Mouse (Mus musculus): ENCODE results near the gene Flot1. TPM values are rescaled to one million over a fixed set of nuclear protein-coding genes. Genes with fewer than 3 reads are reported as not detected.

The Flot1 gene
- polyA plus RNA-seq, 1 experiment from 2014 or later: 59.9 TPM

DNA sequence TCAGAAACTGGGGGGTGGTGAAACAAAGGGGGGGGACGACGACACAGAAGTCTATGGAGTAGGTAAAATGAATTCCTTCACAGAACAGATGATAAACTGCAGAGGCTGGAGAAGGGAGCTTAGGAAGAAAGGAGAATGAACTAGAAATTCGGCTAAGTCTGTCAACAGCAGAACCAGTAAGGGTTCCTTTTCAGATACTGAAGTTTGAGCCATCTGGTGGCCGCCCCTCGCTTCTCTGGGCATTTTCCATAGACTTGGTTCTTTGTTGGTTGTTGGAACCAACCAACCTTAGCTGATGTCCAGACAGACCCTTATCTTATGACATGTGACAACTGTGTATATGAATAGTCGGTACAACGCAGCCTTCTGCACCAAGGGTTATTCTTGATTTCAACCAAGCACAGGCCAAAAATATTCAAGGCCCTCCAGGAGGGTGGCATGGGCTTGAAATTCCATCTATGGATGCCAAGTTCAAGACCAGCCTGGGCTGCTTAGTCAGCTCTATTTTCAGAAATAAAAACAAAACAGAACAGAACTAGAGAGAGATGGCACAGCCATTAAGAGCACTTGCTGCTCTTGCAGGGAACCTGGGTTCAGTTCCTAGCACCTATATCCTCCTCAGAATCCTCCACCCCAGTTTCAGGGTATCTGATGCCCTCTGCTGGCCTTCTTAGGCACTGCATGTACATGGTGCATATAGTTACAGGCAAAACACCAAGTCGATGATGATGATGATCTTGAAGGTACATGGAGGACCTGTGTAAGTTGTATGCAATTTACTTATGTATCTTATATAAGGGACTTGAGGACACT is 48.1 kb downstream of the Flot1 start:
- no peak overlapping the region for H3K27ac ChIP-seq (replicated peaks; ENCODE audit: low read depth, low read length)
- H3K27me3 ChIP-seq (ENCODE audit: control insufficient read depth, insufficient read depth, low read length): no peaks in the 10 kb centered on the region
- ATAC-seq (ENCODE audit: low FRiP score, low TSS enrichment): no peak
- peaks cover 33% of the 10 kb centered on the region for H3K36me3 ChIP-seq (ENCODE audit: control insufficient read depth, insufficient read depth, low read length)
- H3K4me2 ChIP-seq (ENCODE audit: low read length): peak overlapping the region; percentile 91
- no peak for DNase-seq
- H3K9me3 ChIP-seq (ENCODE audit: control insufficient read depth, low read length): no peaks in the 10 kb centered on the region
- 94% methylated on average over 8 of the region's 8 CpGs for whole genome bisulfite sequencing
- H3K4me3 ChIP-seq (replicated peaks; ENCODE audit: low read depth, low read length): peak overlapping the region; percentile 79
- peaks cover 44% of the 10 kb centered on the region for H3K4me1 ChIP-seq (ENCODE audit: control insufficient read depth, insufficient read depth, low read length)
- peak overlapping the region; percentile 93 for H3K9ac ChIP-seq (replicated peaks; ENCODE audit: low read length)

DNA sequence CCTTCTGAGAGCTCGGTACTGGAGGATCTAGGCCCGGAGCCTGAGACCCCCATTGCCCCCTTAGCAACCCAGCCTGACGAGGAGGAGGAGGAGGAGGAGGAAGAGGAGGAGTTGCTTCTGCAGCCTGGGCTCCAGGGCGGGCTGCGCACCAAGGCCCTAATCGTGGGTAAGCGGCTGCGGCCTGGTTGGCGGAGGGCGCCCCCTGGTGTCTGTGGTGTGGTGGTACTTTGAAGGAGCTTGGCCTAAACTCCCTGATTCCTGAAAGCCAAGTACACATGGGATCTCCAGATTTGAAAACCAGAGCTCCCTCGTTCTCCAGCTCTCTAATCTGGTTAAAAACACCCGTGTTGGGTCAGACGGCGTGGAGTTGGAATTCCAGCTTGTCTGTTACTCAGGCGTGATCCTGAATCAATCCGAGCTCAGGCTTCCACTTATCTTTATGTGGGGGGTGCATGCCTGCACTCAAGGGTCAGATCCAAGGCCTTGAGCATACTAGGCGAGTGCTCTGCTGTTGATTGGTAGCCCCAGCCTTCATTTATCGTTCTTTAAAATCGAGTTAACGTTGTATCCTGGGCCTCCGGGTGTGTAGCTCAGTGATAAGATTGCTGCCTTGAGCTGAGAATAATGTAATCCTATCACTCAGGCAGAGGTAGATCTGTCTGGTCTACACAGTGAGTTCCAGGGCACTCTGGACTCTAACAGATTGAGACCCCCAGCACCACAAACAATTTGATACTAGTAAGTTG is 50.9 kb downstream of the Flot1 start:
- peaks cover 29% of the 10 kb centered on the region for H3K4me1 ChIP-seq (ENCODE audit: control insufficient read depth, insufficient read depth, low read length)
- 31% methylated on average over 21 of the region's 21 CpGs for WGBS
- no peak overlapping the region for H3K9ac ChIP-seq (replicated peaks; ENCODE audit: low read length)
- H3K4me3 ChIP-seq (replicated peaks; ENCODE audit: low read depth, low read length): no peak overlapping the region
- DNase-seq (peak; percentile 89), ATAC-seq (ENCODE audit: low FRiP score, low TSS enrichment) (peak; percentile 25; the same call in 1 of the 2 replicates)
- H3K36me3 ChIP-seq (ENCODE audit: control insufficient read depth, insufficient read depth, low read length): peaks cover 39% of the 10 kb centered on the region
- no peaks in the 10 kb centered on the region for H3K27me3 ChIP-seq (ENCODE audit: control insufficient read depth, insufficient read depth, low read length)
- no peak overlapping the region for H3K27ac ChIP-seq (replicated peaks; ENCODE audit: low read depth, low read length)
- no peaks in the 10 kb centered on the region for H3K9me3 ChIP-seq (ENCODE audit: control insufficient read depth, low read length)
- H3K4me2 ChIP-seq (ENCODE audit: low read length): peak overlapping the region; percentile 38

DNA sequence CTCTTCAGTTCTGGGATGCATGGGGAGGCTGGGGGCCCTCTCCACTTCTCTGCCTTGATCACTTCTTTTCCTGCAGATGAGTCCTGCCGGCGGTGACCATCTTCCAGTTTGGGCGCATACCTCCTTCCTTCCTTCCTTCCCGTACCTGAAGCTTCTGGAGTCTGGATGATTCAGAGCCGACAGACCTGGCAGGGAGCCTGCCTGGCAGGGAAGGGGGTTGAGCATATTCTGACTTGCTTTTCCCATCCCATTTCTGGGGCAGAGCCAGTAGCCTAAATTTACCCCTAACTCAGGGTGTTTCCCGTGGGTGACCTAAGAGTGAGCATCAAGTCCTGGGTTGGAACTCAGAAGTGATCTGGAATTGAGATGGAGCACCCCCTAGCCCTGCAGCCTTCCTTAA is 51.7 kb downstream of the Flot1 start:
- Histone ChIP-seq H3K27me3 (ENCODE audit: control insufficient read depth, insufficient read depth, low read length) (no peaks in the 10 kb centered on the region), H3K36me3 (ENCODE audit: control insufficient read depth, insufficient read depth, low read length) (peaks cover 39% of the 10 kb centered on the region), H3K9me3 (ENCODE audit: control insufficient read depth, low read length) (no peaks in the 10 kb centered on the region), H3K4me1 (ENCODE audit: control insufficient read depth, insufficient read depth, low read length) (peaks cover 22% of the 10 kb centered on the region), H3K27ac (replicated peaks; ENCODE audit: low read depth, low read length) (no peak overlapping the region), H3K9ac (replicated peaks; ENCODE audit: low read length) (no peak overlapping the region), H3K4me3 (replicated peaks; ENCODE audit: low read depth, low read length) (no peak overlapping the region), H3K4me2 (ENCODE audit: low read length) (no peak overlapping the region)
- ATAC-seq (ENCODE audit: low FRiP score, low TSS enrichment): no peak
- WGBS: 93% methylated on average over 6 of the region's 6 CpGs
- DNase-seq: no peak

DNA sequence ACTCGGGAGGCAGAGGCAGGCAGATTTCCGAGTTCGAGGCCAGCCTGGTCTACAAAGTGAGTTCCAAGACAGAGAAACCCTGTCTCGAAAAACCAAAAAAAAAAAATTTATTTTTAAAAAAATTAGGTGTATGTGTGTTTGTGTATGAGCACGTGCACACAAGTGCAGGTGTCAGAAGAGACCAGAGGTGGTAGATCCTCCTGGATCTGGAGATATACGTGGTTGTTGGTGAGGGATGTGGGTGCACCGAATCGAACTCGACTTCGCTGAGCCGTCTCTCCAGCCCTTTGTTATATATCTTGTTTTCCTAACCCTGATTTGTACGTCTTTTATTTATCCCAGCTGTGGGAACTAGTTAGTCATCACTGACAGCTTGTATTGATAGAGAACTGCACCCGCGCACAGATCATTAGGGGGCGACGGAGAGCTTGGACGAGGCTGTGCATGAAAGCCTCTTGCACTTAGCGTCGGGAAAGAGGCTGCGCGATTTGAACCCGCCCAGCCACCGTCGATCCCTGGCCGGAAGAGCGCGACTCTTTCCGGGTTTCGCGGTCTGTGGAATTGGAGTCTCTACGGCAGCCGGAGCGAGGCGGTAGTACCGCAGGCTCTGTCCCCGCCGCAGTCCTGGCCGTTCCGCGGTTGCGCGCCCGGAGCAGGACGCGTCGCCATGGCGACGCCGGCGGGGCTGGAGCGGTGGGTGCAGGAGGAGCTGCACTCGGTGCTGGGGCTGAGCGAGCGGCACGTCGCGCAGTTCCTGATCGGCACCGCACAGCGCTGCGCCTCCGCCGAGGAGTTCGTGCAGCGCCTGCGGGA is 56.4 kb downstream of the Flot1 start, which contains the start of gene Dhx16:
Dhx16 (plus strand) TSS at position 575 of the 813 bp plus-strand sequence.
- Histone ChIP-seq H3K27ac (replicated peaks; ENCODE audit: low read depth, low read length) (peak within 1 kb of the TSS; percentile 73), H3K27me3 (ENCODE audit: control insufficient read depth, insufficient read depth, low read length) (no peaks in the 10 kb centered on the region), H3K4me2 (ENCODE audit: low read length) (peak within 1 kb of the TSS; percentile 80), H3K4me3 (replicated peaks; ENCODE audit: low read depth, low read length) (peak within 1 kb of the TSS; percentile 98), H3K9ac (replicated peaks; ENCODE audit: low read length) (peak within 1 kb of the TSS; percentile 75), H3K36me3 (ENCODE audit: control insufficient read depth, insufficient read depth, low read length) (peaks cover 53% of the 10 kb centered on the region), H3K9me3 (ENCODE audit: control insufficient read depth, low read length) (no peaks in the 10 kb centered on the region), H3K4me1 (ENCODE audit: control insufficient read depth, insufficient read depth, low read length) (peaks cover 9% of the 10 kb centered on the region)
- 6% methylated on average over 66 of the region's 66 CpGs for WGBS
- DNase-seq (peak; percentile 98), ATAC-seq (ENCODE audit: low FRiP score, low TSS enrichment) (peak; percentile 88)

Small RNA genes lying within 50 kb of the gene (microRNA-seq; reads per million reads assigned to microRNA genes)
- not detected for gene Gm28033

Other genes with a start within 250 kb of the Flot1 start
- not detected in 2 replicates for gene Sfta2, start 221.7 kb upstream of the Flot1 start, polyA plus RNA-seq (2014; fragmentation: Nextera tagmentation; extraction: Ambion mirVana)
- not detected in 2 replicates for gene Gm9573, start 196.6 kb upstream of the Flot1 start, polyA plus RNA-seq (2014; fragmentation: Nextera tagmentation; extraction: Ambion mirVana)
- gene Mucl3, start 179.5 kb upstream of the Flot1 start, polyA plus RNA-seq (2014; fragmentation: Nextera tagmentation; extraction: Ambion mirVana): not detected in 2 replicates
- 9.5 and 14.8 TPM in 2 replicates for gene Vars2, start 155.6 kb upstream of the Flot1 start, polyA plus RNA-seq (2014; fragmentation: Nextera tagmentation; extraction: Ambion mirVana)
- 23.6 and 25.5 TPM in 2 replicates for gene Gtf2h4, start 149.5 kb upstream of the Flot1 start, polyA plus RNA-seq (2014; fragmentation: Nextera tagmentation; extraction: Ambion mirVana)
- 52.9 and 87.2 TPM in 2 replicates for gene Ddr1, start 118.6 kb upstream of the Flot1 start, polyA plus RNA-seq (2014; fragmentation: Nextera tagmentation; extraction: Ambion mirVana)
- 3.3 and 4.0 TPM in 2 replicates for gene Ier3, start 1.5 kb upstream of the Flot1 start, polyA plus RNA-seq (2014; fragmentation: Nextera tagmentation; extraction: Ambion mirVana)
- gene Tubb5, start 15.1 kb downstream of the Flot1 start, polyA plus RNA-seq (2014; fragmentation: Nextera tagmentation; extraction: Ambion mirVana): 1,880 and 2,054 TPM in 2 replicates
- 7.3 and 8.2 TPM in 2 replicates for gene Mdc1, start 18.3 kb downstream of the Flot1 start, polyA plus RNA-seq (2014; fragmentation: Nextera tagmentation; extraction: Ambion mirVana)
- 14.5 and 20.2 TPM in 2 replicates for gene Nrm, start 38.1 kb downstream of the Flot1 start, polyA plus RNA-seq (2014; fragmentation: Nextera tagmentation; extraction: Ambion mirVana)
- 17.4 and 21.0 TPM in 2 replicates for gene Ppp1r18, start 42.4 kb downstream of the Flot1 start, polyA plus RNA-seq (2014; fragmentation: Nextera tagmentation; extraction: Ambion mirVana)
- gene Dhx16, start 56.6 kb downstream of the Flot1 start, polyA plus RNA-seq (2014; fragmentation: Nextera tagmentation; extraction: Ambion mirVana): 27.4 and 30.7 TPM in 2 replicates
- 50.7 and 70.0 TPM in 2 replicates for gene 2310061I04Rik, start 74.2 kb downstream of the Flot1 start, polyA plus RNA-seq (2014; fragmentation: Nextera tagmentation; extraction: Ambion mirVana)
- gene Atat1, start 86.8 kb downstream of the Flot1 start, polyA plus RNA-seq (2014; fragmentation: Nextera tagmentation; extraction: Ambion mirVana): 478 and 503 TPM in 2 replicates
- gene Mrps18b, start 93.2 kb downstream of the Flot1 start, polyA plus RNA-seq (2014; fragmentation: Nextera tagmentation; extraction: Ambion mirVana): 54.9 and 55.3 TPM in 2 replicates
- 36.3 and 45.2 TPM in 2 replicates for gene Ppp1r10, start 93.2 kb downstream of the Flot1 start, polyA plus RNA-seq (2014; fragmentation: Nextera tagmentation; extraction: Ambion mirVana)
- gene Abcf1, start 146.5 kb downstream of the Flot1 start, polyA plus RNA-seq (2014; fragmentation: Nextera tagmentation; extraction: Ambion mirVana): 64.9 and 82.4 TPM in 2 replicates
- gene Gnl1, start 156.6 kb downstream of the Flot1 start, polyA plus RNA-seq (2014; fragmentation: Nextera tagmentation; extraction: Ambion mirVana): 42.4 and 49.6 TPM in 2 replicates
- 80.3 and 87.3 TPM in 2 replicates for gene Prr3, start 157.0 kb downstream of the Flot1 start, polyA plus RNA-seq (2014; fragmentation: Nextera tagmentation; extraction: Ambion mirVana)
- gene H2-T24, start 197.3 kb downstream of the Flot1 start, polyA plus RNA-seq (2014; fragmentation: Nextera tagmentation; extraction: Ambion mirVana): 7.4 and 9.8 TPM in 2 replicates
- 4.4 TPM in 2 replicates for gene H2-T23, start 209.6 kb downstream of the Flot1 start, polyA plus RNA-seq (2014; fragmentation: Nextera tagmentation; extraction: Ambion mirVana)
- 4.8 and 7.5 TPM in 2 replicates for gene H2-T22, start 219.5 kb downstream of the Flot1 start, polyA plus RNA-seq (2014; fragmentation: Nextera tagmentation; extraction: Ambion mirVana)
- gene Gm6034, start 219.7 kb downstream of the Flot1 start, polyA plus RNA-seq (2014; fragmentation: Nextera tagmentation; extraction: Ambion mirVana): not detected in 2 replicates
- gene Gm11127, start 235.1 kb downstream of the Flot1 start, polyA plus RNA-seq (2014; fragmentation: Nextera tagmentation; extraction: Ambion mirVana): not detected in 2 replicates